In genomic region chr11:117296116-117296499, GRCm38 (mm10) we compare ENCODE assay signal across 11 mouse cellular contexts.
DNase-seq lines count a peak whose midpoint lies in the region; ATAC-seq and TF ChIP-seq lines count a peak whose summit lies in the region.
"Had no signal": no experiment of that assay in that cellular context is flagged by ENCODE, and none has a peak within 500 bp of the region (broad histone marks: within the 10 kb centered on the region; RNA-seq: fewer than 3 reads in every experiment).

No protein-coding gene starts in this region.

- peak overlapping the region; percentile 27; the same call in 1 of the 2 replicates for H3K27ac ChIP-seq in forebrain, embryonic 14.5 days (ENCODE audit: low read depth, low read length)
- no peak overlapping the region; the same call in 1 of the 2 replicates for H3K27ac ChIP-seq in forebrain, embryonic 13.5 days
- 0 out of 2 replicates have a peak overlapping the region, but pooled peaks have one; percentile 8 for H3K27ac ChIP-seq in midbrain, embryonic 12.5 days (replicated peaks)
- no peak overlapping the region for H3K27ac ChIP-seq in midbrain, embryonic 15.5 days
- H3K27ac ChIP-seq in intestine, postnatal 0 days (ENCODE audit: low read depth, low read length) = peak overlapping the region; percentile 68
- H3K27ac ChIP-seq in stomach, postnatal 0 days (replicated peaks) = peak overlapping the region; percentile 92
- H3K27ac ChIP-seq: heart, adult 2 months had no signal

- H3K9ac ChIP-seq in forebrain, embryonic 14.5 days (ENCODE audit: low read length) = no peak overlapping the region
- no peak overlapping the region for H3K9ac ChIP-seq in forebrain, embryonic 13.5 days
- H3K9ac ChIP-seq in midbrain, embryonic 12.5 days (replicated peaks) = no peak overlapping the region
- H3K9ac ChIP-seq in midbrain, embryonic 15.5 days = no peak overlapping the region
- H3K9ac ChIP-seq in intestine, postnatal 0 days (ENCODE audit: low read depth, low read length) = no peak overlapping the region
- peak overlapping the region; percentile 43 for H3K9ac ChIP-seq in stomach, postnatal 0 days (ENCODE audit: low read length)

- WGBS in forebrain, embryonic 14.5 days = 83% methylated on average over 4 of the region's 4 CpGs
- 70% methylated on average over 4 of the region's 4 CpGs for WGBS in forebrain, embryonic 13.5 days
- WGBS in midbrain, embryonic 12.5 days = 80% methylated on average over 4 of the region's 4 CpGs
- 66% methylated on average over 4 of the region's 4 CpGs for WGBS in midbrain, embryonic 15.5 days
- WGBS in intestine, postnatal 0 days = 51% methylated on average over 4 of the region's 4 CpGs
- 53% methylated on average over 4 of the region's 4 CpGs for WGBS in stomach, postnatal 0 days

- peak; percentile 17; the same call in 1 of the 2 replicates for TF ChIP-seq CTCF in intestine, postnatal 0 days (IDR thresholded peaks at IDR 0.05; ENCODE audit: low read depth)
- TF ChIP-seq CTCF in stomach, postnatal 0 days (IDR thresholded peaks at IDR 0.05; ENCODE audit: low read depth) = peak; percentile 30

- no peak overlapping the region for H3K4me3 ChIP-seq in forebrain, embryonic 14.5 days (ENCODE audit: low read depth, low read length)
- H3K4me3 ChIP-seq in forebrain, embryonic 13.5 days = no peak overlapping the region
- H3K4me3 ChIP-seq in midbrain, embryonic 12.5 days = no peak overlapping the region
- no peak overlapping the region for H3K4me3 ChIP-seq in midbrain, embryonic 15.5 days
- H3K4me3 ChIP-seq in intestine, postnatal 0 days (ENCODE audit: low read depth, low read length) = no peak overlapping the region
- no peak overlapping the region for H3K4me3 ChIP-seq in stomach, postnatal 0 days (ENCODE audit: low read depth, low read length)
- H3K4me3 ChIP-seq: heart, adult 2 months had no signal

- TF ChIP-seq EP300 in stomach, postnatal 0 days (optimal IDR thresholded peaks at IDR 0.05) = no peak

- no peaks in the 10 kb centered on the region for H3K9me3 ChIP-seq in forebrain, embryonic 14.5 days (replicated peaks; ENCODE audit: control insufficient read depth, low read length)
- H3K9me3 ChIP-seq in forebrain, embryonic 13.5 days (replicated peaks) = no peaks in the 10 kb centered on the region
- H3K9me3 ChIP-seq in midbrain, embryonic 12.5 days = no peaks in the 10 kb centered on the region
- no peaks in the 10 kb centered on the region for H3K9me3 ChIP-seq in midbrain, embryonic 15.5 days
- H3K9me3 ChIP-seq in intestine, postnatal 0 days (ENCODE audit: control insufficient read depth) = no peaks in the 10 kb centered on the region
- no peaks in the 10 kb centered on the region for H3K9me3 ChIP-seq in stomach, postnatal 0 days (ENCODE audit: control insufficient read depth, low read length)

- no peak for ATAC-seq in forebrain, embryonic 14.5 days
- no peak for ATAC-seq in forebrain, embryonic 13.5 days
- ATAC-seq in midbrain, embryonic 12.5 days (ENCODE audit: low FRiP score, low read depth) = peak; percentile 27; the same call in 1 of the 2 replicates
- ATAC-seq in midbrain, embryonic 15.5 days (replicated peaks) = no peak
- ATAC-seq in intestine, postnatal 0 days = no peak
- peak; percentile 2; the same call in 1 of the 2 replicates for ATAC-seq in stomach, postnatal 0 days (ENCODE audit: low FRiP score, low TSS enrichment)

- H3K4me2 ChIP-seq in forebrain, embryonic 14.5 days (ENCODE audit: low read length) = no peak overlapping the region
- no peak overlapping the region for H3K4me2 ChIP-seq in forebrain, embryonic 13.5 days
- no peak overlapping the region for H3K4me2 ChIP-seq in midbrain, embryonic 12.5 days (replicated peaks)
- H3K4me2 ChIP-seq in midbrain, embryonic 15.5 days = no peak overlapping the region
- H3K4me2 ChIP-seq in intestine, postnatal 0 days (replicated peaks; ENCODE audit: low read depth) = no peak overlapping the region
- no peak overlapping the region for H3K4me2 ChIP-seq in stomach, postnatal 0 days (replicated peaks; ENCODE audit: low read depth)

- DNase-seq in forebrain, embryonic 14.5 days (ENCODE audit: low spot score) = no peak
- no peak for DNase-seq in stomach, postnatal 0 days (ENCODE audit: low spot score)
- DNase-seq in layer of hippocampus, postnatal 25 days (ENCODE audit: extremely low spot score in 1 of 2, low spot score in 1 of 2) = no peak
- no peak for DNase-seq in cerebellum, postnatal 25 days
- DNase-seq: cerebellum, adult 9-11 months; heart, adult 2 months; kidney, adult 2 months had no signal

- peaks cover 6% of the 10 kb centered on the region for H3K36me3 ChIP-seq in forebrain, embryonic 14.5 days (ENCODE audit: control insufficient read depth, insufficient read depth, low read length)
- H3K36me3 ChIP-seq in forebrain, embryonic 13.5 days (ENCODE audit: poor library complexity, severe bottlenecking) = peaks cover 16% of the 10 kb centered on the region
- peaks cover 11% of the 10 kb centered on the region for H3K36me3 ChIP-seq in midbrain, embryonic 12.5 days
- H3K36me3 ChIP-seq in midbrain, embryonic 15.5 days (replicated peaks) = no peaks in the 10 kb centered on the region
- H3K36me3 ChIP-seq in intestine, postnatal 0 days (ENCODE audit: control insufficient read depth, insufficient read depth) = peaks cover 21% of the 10 kb centered on the region; the same call in 1 of the 2 replicates
- peaks cover 11% of the 10 kb centered on the region for H3K36me3 ChIP-seq in stomach, postnatal 0 days (ENCODE audit: control insufficient read depth, insufficient read depth, low read length)

- no peaks in the 10 kb centered on the region for H3K4me1 ChIP-seq in forebrain, embryonic 14.5 days (ENCODE audit: control insufficient read depth, insufficient read depth, low read length)
- peaks cover 24% of the 10 kb centered on the region for H3K4me1 ChIP-seq in forebrain, embryonic 13.5 days
- peaks cover 25% of the 10 kb centered on the region for H3K4me1 ChIP-seq in midbrain, embryonic 12.5 days
- H3K4me1 ChIP-seq in midbrain, embryonic 15.5 days = peaks cover 5% of the 10 kb centered on the region; the same call in 1 of the 2 replicates
- H3K4me1 ChIP-seq in intestine, postnatal 0 days (replicated peaks; ENCODE audit: control insufficient read depth, insufficient read depth, low read length) = no peaks in the 10 kb centered on the region
- 0 out of 2 replicates have a peak, but pooled peaks cover 2% of the 10 kb centered on the region for H3K4me1 ChIP-seq in stomach, postnatal 0 days (replicated peaks; ENCODE audit: control insufficient read depth, insufficient read depth)

- H3K27me3 ChIP-seq in forebrain, embryonic 14.5 days (replicated peaks; ENCODE audit: control insufficient read depth, insufficient read depth, low read length) = no peaks in the 10 kb centered on the region
- H3K27me3 ChIP-seq in forebrain, embryonic 13.5 days = no peaks in the 10 kb centered on the region
- no peaks in the 10 kb centered on the region for H3K27me3 ChIP-seq in midbrain, embryonic 12.5 days
- no peaks in the 10 kb centered on the region for H3K27me3 ChIP-seq in midbrain, embryonic 15.5 days (replicated peaks)
- H3K27me3 ChIP-seq in intestine, postnatal 0 days (replicated peaks; ENCODE audit: control insufficient read depth, insufficient read depth, low read length) = no peaks in the 10 kb centered on the region
- no peaks in the 10 kb centered on the region for H3K27me3 ChIP-seq in stomach, postnatal 0 days (ENCODE audit: control insufficient read depth, insufficient read depth, low read length)

Comparison
In these comparisons a context has a peak if more than half of its experiments do, and no peak if none do; other contexts are left out.
1. ATAC-seq: peak in midbrain, embryonic 12.5 days (single experiment) and stomach, postnatal 0 days (single experiment); none in forebrain, embryonic 14.5 days (single experiment), forebrain, embryonic 13.5 days (single experiment), midbrain, embryonic 15.5 days (single experiment) and intestine, postnatal 0 days (single experiment).
2. H3K27ac ChIP-seq: peak in forebrain, embryonic 14.5 days (single experiment), midbrain, embryonic 12.5 days (single experiment), intestine, postnatal 0 days (single experiment) and stomach, postnatal 0 days (single experiment); none in forebrain, embryonic 13.5 days (single experiment) and midbrain, embryonic 15.5 days (single experiment).